Mouse (Mus musculus) testis, postnatal 10 days (tissue): ENCODE results near the gene Smg1.

ENCODE experiments used
- DNase-seq: peaks from one replicate; pipeline ENCODE4 v3.0.0; 2021; ENCODE audit warnings: low spot score

The Smg1 gene

GRCm38 (mm10) chr7:118103462-118104379, 139.7 kb downstream of the Smg1 start:
- DNase-seq, result no peak

GRCm38 (mm10) chr7:118102678-118103461, 140.6 kb downstream of the Smg1 start:
- DNase-seq, result no peak

GRCm38 (mm10) chr7:118102231-118102630, 141.2 kb downstream of the Smg1 start:
- DNase-seq, result no peak

GRCm38 (mm10) chr7:118097615-118098014, 145.9 kb downstream of the Smg1 start:
- no peak for DNase-seq
